Mouse (Mus musculus) gastrocnemius, adult 18-20 months (tissue): ENCODE measurements around the gene Apbb2. TPM values are rescaled to one million over a fixed set of nuclear protein-coding genes. Genes with fewer than 3 reads are reported as not detected.

Experiments
- DNase-seq: peaks from one replicate; pipeline ENCODE4 v3.0.0; 2021; ENCODE audit warnings: low spot score
- total RNA-seq, 2 experiments: library from RNA; stranded (reverse); gene quantifications; 2 replicates each; pipeline ENCODE4 v1.2.3; 2021

Apbb2 gene
- total RNA-seq, 2 experiments from 2014 or later, result 37.4 to 40.4 TPM

DNA sequence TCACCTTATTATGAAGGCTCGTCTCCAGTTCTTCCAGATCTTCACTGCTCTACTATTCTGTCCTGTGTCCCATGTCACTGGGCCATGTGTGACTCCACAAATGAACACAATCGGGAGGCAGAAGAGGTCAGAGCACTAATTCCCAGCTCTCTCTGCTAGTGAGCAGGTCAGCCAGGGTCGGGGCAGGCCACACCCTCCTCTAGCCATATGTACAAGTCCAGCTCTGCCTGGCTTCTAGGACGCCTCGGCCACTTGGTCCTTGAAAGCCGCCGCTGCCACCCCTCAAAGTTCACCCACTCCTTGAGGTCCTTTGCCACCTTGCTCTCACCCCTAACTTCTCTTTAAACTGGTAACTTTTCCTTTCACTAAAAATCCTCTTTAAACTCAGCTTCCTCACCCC lies 198.6 kb downstream of the Apbb2 start:
- no peak for DNase-seq

GRCm38 (mm10) chr5:66417289-66417688 lies 201.3 kb downstream of the Apbb2 start:
- DNase-seq, result no peak

GRCm38 (mm10) chr5:66415700-66416543 lies 202.7 kb downstream of the Apbb2 start:
- DNase-seq, result no peak

GRCm38 (mm10) chr5:66415033-66415697 lies 203.4 kb downstream of the Apbb2 start:
- DNase-seq, result no peak

DNA sequence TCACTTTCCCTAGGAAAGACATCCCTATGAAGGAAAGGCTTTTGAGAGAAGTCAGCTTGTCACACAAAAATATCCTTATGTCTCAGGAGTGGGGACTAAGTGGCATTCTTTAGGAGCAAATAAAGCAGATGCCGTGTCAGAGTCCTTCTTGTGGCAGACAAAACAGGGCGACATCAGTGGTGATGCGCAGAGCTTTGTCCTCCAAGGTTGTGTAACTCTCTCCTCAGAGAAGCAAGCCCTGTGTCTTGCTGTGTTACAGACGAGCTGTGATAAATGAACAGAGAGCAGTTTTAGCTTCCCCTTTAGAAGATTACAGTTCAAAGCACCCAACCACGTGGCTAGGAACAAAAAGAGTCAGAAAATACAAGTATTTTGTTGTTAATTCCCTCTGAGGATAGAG lies 205.2 kb downstream of the Apbb2 start:
- DNase-seq, result no peak

DNA sequence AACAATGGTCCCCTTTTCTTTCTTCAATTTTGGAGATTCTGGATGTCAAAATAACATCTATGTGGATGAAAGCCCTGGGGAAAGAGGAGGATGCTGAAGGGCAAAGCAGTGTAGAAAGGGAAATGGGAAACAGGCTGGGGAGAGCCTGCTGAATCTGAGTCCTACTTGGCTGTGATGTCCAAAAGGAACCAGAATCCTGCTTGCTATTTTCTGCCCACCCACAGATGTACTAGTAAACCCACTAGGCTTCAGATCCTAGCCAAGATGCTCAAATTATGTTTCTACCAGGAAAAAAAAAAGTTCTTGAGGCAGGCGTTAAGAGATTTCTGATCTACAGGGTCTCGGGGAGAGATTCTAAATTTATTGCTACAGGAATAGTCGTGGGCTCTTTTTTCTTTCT lies 205.8 kb downstream of the Apbb2 start:
- no peak for DNase-seq

DNA sequence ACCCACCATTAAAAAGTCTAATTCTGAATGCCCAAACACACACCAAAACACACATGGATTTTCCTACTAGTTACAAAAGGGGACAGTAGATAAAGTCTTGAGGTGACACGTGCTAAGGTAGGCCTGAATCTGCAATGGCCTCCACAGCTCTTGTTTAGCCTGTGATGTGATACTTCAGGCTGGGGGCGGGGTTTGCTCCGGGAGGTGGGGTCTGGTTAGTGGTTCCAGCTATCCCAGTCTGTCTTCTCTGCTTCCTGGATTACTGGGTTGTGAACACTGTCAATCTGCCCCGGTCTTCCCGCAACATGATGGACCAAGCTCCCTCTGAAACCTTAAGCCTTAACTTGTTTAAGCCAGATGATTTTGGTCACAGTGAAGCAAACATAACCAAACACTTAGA lies 210.0 kb downstream of the Apbb2 start:
- no peak for DNase-seq

DNA sequence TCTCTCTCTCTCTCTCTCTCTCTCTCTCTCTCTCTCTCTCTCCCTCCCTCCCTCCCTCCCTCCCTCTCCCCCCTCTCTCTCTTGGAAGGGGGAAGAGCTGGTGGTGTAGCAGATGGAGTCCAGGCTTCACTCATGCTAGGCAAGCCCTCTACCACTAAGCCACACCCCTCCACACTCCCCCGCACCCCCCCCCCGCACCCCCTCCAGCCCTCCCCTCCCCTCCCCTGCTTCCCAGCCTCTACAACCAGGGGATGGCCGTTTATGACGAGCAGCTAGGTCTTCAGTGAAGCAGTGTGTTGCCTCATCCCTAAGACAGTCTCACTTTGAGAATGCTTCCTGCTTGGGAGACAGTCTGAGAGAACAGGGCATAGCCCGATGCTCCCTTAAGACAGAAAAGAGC lies 210.6 kb downstream of the Apbb2 start:
- no peak for DNase-seq

DNA sequence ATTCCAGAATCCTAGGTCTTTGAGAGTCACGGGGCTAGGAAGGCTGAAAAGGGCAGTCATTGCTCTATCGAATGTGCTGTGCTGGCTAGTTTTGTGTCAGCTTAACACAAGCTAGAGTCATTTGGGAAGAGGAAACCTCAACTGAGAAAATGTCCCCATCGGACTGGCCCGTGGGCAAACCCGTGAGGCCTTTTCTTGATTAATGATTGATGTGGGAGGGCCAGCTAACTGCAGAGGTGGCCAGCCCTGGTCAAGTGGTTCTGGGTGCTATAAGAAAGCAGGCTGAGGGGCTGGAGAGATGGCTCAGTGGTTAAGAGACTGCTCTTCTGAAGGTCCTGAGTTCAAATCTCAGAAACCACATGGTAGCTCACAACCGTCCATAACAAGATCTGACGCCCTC lies 212.2 kb downstream of the Apbb2 start:
- DNase-seq, result no peak

DNA sequence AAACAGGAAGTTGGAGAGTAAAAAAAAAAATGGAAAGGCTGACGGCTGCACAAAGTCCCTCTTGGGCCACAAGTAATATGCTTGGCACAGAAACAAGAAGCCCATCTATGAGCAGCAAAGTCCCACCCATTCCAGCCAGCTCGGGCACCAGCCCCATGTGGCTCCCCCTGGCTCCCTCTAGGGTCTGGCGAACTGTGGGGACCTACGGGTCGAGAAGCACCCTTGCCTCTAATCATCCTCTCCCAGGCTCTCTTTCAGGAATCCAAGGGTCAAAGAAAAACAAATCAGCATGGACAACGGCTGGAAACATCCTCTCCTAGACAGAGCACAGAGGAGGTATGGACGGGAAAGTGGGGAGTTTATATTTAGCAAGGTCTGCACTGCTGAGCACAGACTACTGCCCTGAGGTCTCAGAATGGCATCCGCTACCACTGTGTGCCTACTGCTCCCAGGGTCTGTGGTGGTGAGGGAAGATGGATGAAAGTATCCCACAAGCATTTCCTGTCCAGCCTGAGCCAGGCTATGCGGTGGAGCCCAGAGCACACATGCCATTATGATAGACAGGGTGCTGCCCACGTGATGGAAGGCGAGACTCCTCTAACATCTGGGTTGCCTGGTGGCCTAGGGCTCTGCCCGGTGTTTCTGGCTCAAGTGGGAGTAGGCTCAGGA lies 212.7 kb downstream of the Apbb2 start:
- DNase-seq, result no peak

GRCm38 (mm10) chr5:66405305-66405704 lies 213.3 kb downstream of the Apbb2 start:
- DNase-seq, result no peak

- no peak for DNase-seq
Measured at GRCm38 (mm10) chr5:66400563-66400962, 218.0 kb downstream of the Apbb2 start.

GRCm38 (mm10) chr5:66399264-66399620 lies 219.3 kb downstream of the Apbb2 start:
- DNase-seq, result no peak

- no peak for DNase-seq
Measured at GRCm38 (mm10) chr5:66398530-66399263, 219.9 kb downstream of the Apbb2 start.

GRCm38 (mm10) chr5:66393767-66394446 lies 224.7 kb downstream of the Apbb2 start:
- DNase-seq, result no peak

DNA sequence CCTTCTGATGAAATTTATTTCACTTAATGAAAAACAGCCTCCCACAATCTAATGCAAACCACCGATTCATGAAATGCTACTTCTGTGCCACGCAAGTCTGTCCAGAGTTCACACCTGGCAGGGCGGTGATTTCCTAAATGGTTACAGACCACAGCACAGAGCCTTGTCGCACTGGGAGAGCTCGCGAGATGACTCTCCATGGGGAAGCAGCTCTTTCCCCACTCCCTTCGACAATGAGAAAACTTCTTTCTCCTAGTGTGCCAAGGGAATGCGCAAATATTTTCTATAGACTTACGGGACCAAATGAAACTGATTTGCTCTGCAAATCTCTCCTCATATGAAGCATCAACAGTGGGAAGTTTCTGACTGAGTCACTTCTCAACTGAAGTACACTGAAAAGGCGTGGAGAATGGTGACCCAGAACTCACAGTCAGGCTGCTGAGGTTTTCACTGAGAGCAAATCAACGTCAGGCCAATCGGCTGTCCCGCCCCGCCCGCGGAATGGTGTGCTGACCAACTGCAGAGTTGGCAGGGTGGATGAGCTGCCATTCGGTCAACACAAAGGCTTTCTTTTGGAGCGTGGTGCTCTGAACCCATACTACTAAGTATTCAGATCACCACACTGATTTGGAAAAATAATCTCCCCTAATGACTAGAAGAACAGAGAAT lies 225.6 kb downstream of the Apbb2 start:
- no peak for DNase-seq

- DNase-seq, result no peak
Measured at GRCm38 (mm10) chr5:66391771-66392170, 226.8 kb downstream of the Apbb2 start.

GRCm38 (mm10) chr5:66391299-66391698 lies 227.3 kb downstream of the Apbb2 start:
- DNase-seq, result no peak

DNA sequence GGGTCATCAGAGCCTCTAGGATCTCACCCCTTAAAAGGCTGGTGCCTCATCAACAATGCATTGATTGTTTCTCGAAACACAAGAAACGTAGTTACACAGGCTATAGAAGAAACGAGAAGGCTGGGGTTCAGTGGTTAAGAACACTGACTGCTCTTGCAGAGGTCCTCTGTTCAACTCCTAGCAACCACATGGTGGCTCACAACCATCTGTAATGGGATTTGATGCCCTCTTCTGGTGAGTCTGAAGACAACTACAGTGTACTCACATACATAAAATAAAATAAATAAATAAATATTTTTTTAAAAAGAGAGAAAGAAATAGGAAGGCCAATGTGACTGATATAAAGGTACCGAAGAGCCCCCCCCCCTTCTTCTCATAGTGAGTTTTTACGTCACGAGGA lies 228.0 kb downstream of the Apbb2 start:
- DNase-seq, result no peak

- DNase-seq, result no peak
Measured at GRCm38 (mm10) chr5:66387481-66387880, 231.1 kb downstream of the Apbb2 start.

GRCm38 (mm10) chr5:66385636-66386035 lies 232.9 kb downstream of the Apbb2 start:
- peak; percentile 76 for DNase-seq
